Mouse (Mus musculus): ENCODE data around the gene Tbc1d21.

- TF ChIP-seq POLR2A (IDR thresholded peaks at IDR 0.05; ENCODE audit: control insufficient read depth, extremely low read depth, insufficient read depth, low read length, poor library complexity) (no peak), CTCF (IDR thresholded peaks at IDR 0.05; ENCODE audit: borderline replicate concordance, control insufficient read depth, extremely low read depth, insufficient read depth, low read length, poor library complexity) (no peak)
These were observed 39.0 kb downstream of the Tbc1d21 start for GRCm38 (mm10) chr9:58331276-58331675.

Measured in thymus, adult 2 months (tissue).